8 mouse cellular contexts compared by ENCODE assay signal in genomic region chr3:138442612-138443464, GRCm38 (mm10). TPM values are rescaled to one million over a fixed set of nuclear protein-coding genes. Genes with fewer than 3 reads are reported as not detected.
DNase-seq lines count a peak whose midpoint lies in the region; ATAC-seq lines count a peak whose summit lies in the region.

TSS of gene Adh5 (plus strand) at chr3:138443093.

- DNase-seq in CD4-positive, CD25-positive, alpha-beta regulatory T cell, adult 2 months (ENCODE audit: low read depth, low spot score), result peak; percentile 98
- DNase-seq in fibroblast of lung, adult 2 months (ENCODE audit: low read depth), result peak; percentile 80
- peak; percentile 94 for DNase-seq in kidney, postnatal 14 days
- DNase-seq in liver, embryonic 13.5 days, result peak; percentile 96
- peak; percentile 95 for DNase-seq in neural tube, embryonic 10.5 days (ENCODE audit: extremely low spot score, low spot score)

- peak; percentile 100 for ATAC-seq in heart, embryonic 14.5 days (ENCODE audit: insufficient number of reproducible peaks, insufficient read depth, low FRiP score, low read depth)
- peak; percentile 99 for ATAC-seq in liver, embryonic 13.5 days (ENCODE audit: low read depth)
- ATAC-seq in stomach, embryonic 16.5 days (ENCODE audit: insufficient read depth, low FRiP score), result peak; percentile 100

- peaks cover 30% of the 10 kb centered on the region for H3K36me3 ChIP-seq in heart, embryonic 14.5 days (ENCODE audit: control insufficient read depth, insufficient read depth, low read length)
- peaks cover 29% of the 10 kb centered on the region for H3K36me3 ChIP-seq in liver, embryonic 13.5 days
- peaks cover 5% of the 10 kb centered on the region; the same call in 1 of the 2 replicates for H3K36me3 ChIP-seq in stomach, embryonic 16.5 days (ENCODE audit: control insufficient read depth, insufficient read depth, low read length)

- WGBS in heart, embryonic 14.5 days, result under 1% methylated on average over 86 of the region's 86 CpGs
- WGBS in liver, embryonic 13.5 days (ENCODE audit: insufficient replicate concordance), result under 1% methylated on average over 86 of the region's 86 CpGs
- under 1% methylated on average over 85 of the region's 86 CpGs for WGBS in stomach, embryonic 16.5 days

- H3K4me1 ChIP-seq in brown adipose tissue, adult 24 weeks (ENCODE audit: control insufficient read depth, insufficient read depth, insufficient read length, low read length), result peaks cover 3% of the 10 kb centered on the region; the same call in 1 of the 2 replicates
- H3K4me1 ChIP-seq in heart, embryonic 14.5 days (ENCODE audit: control insufficient read depth in 2 of 2, insufficient read depth in 2 of 2, low read length in 2 of 2), result peaks cover under 1 to 17% of the 10 kb centered on the region in 2 experiments; a peak in 3 of 4 replicates
- peaks cover 18% of the 10 kb centered on the region for H3K4me1 ChIP-seq in liver, embryonic 13.5 days (replicated peaks)
- peaks cover 8% of the 10 kb centered on the region for H3K4me1 ChIP-seq in stomach, embryonic 16.5 days (ENCODE audit: control insufficient read depth, insufficient read depth, low read length)

- peak within 1 kb of the TSS; percentile 89 for H3K4me3 ChIP-seq in brown adipose tissue, adult 24 weeks (ENCODE audit: insufficient read depth, low read depth, low read length)
- peak within 1 kb of the TSS; percentile 71 to 97 for H3K4me3 ChIP-seq in heart, embryonic 14.5 days (ENCODE audit: control insufficient read depth in 1 of 2, insufficient read depth in 1 of 2, low read depth in 1 of 2, low read length in 2 of 2)
- H3K4me3 ChIP-seq in liver, embryonic 13.5 days (replicated peaks), result peak within 1 kb of the TSS; percentile 89
- peak within 1 kb of the TSS; percentile 92 for H3K4me3 ChIP-seq in stomach, embryonic 16.5 days (replicated peaks; ENCODE audit: low read length)

- H3K9me3 ChIP-seq in heart, embryonic 14.5 days (ENCODE audit: control insufficient read depth, low read length), result no peaks in the 10 kb centered on the region
- no peaks in the 10 kb centered on the region for H3K9me3 ChIP-seq in liver, embryonic 13.5 days (replicated peaks)
- H3K9me3 ChIP-seq in stomach, embryonic 16.5 days (replicated peaks; ENCODE audit: control insufficient read depth, low read length), result no peaks in the 10 kb centered on the region

- H3K9ac ChIP-seq in heart, embryonic 14.5 days (ENCODE audit: low read length), result peak within 1 kb of the TSS; percentile 87
- peak within 1 kb of the TSS; percentile 88 for H3K9ac ChIP-seq in liver, embryonic 13.5 days
- H3K9ac ChIP-seq in stomach, embryonic 16.5 days (ENCODE audit: low read length), result peak within 1 kb of the TSS; percentile 95

- peak within 1 kb of the TSS; percentile 88 for H3K4me2 ChIP-seq in heart, embryonic 14.5 days (ENCODE audit: low read length)
- H3K4me2 ChIP-seq in liver, embryonic 13.5 days, result peak within 1 kb of the TSS; percentile 88
- H3K4me2 ChIP-seq in stomach, embryonic 16.5 days (ENCODE audit: low read depth, low read length), result peak within 1 kb of the TSS; percentile 75

- peak within 1 kb of the TSS; percentile 53 for H3K27ac ChIP-seq in brown adipose tissue, adult 24 weeks (replicated peaks; ENCODE audit: low read depth, low read length)
- H3K27ac ChIP-seq in heart, embryonic 14.5 days (replicated peaks in 1 of 2; ENCODE audit: control insufficient read depth in 1 of 2, insufficient read depth in 1 of 2, low read depth in 2 of 2, low read length in 2 of 2), result peak within 1 kb of the TSS; percentile 82 to 88
- peak within 1 kb of the TSS; percentile 80 for H3K27ac ChIP-seq in liver, embryonic 13.5 days
- peak within 1 kb of the TSS; percentile 82 for H3K27ac ChIP-seq in stomach, embryonic 16.5 days (ENCODE audit: low read length)

- no peaks in the 10 kb centered on the region for H3K27me3 ChIP-seq in heart, embryonic 14.5 days (ENCODE audit: control insufficient read depth, insufficient read depth, low read length)
- H3K27me3 ChIP-seq in liver, embryonic 13.5 days, result no peaks in the 10 kb centered on the region
- no peaks in the 10 kb centered on the region for H3K27me3 ChIP-seq in stomach, embryonic 16.5 days (ENCODE audit: control insufficient read depth, insufficient read depth, low read length)

RNA-seq across cellular contexts. Expression of gene Adh5, which starts in this region (rescaled TPM):
- 120 and 135 TPM in 2 replicates for polyA plus RNA-seq in brown adipose tissue, adult 24 weeks (2012; ENCODE audit: insufficient read depth, insufficient read length, missing spikeins)
- polyA plus RNA-seq in heart, embryonic 14.5 days (2014; fragmentation: Nextera tagmentation; extraction: Ambion mirVana), result 171 and 179 TPM in 2 replicates
- polyA plus RNA-seq in liver, embryonic 13.5 days (2015; fragmentation: Nextera tagmentation; extraction: Ambion mirVana), result 89.4 and 104 TPM in 2 replicates
- polyA plus RNA-seq in stomach, embryonic 16.5 days (2015; fragmentation: Nextera tagmentation; extraction: Ambion mirVana), result 169 and 178 TPM in 2 replicates

Comparison
In these comparisons a context has a peak if more than half of its experiments do, and no peak if none do; other contexts are left out.
1. Peak in every context shown above with its lines: DNase-seq, ATAC-seq, H3K4me3 ChIP-seq and H3K27ac ChIP-seq.